Mouse (Mus musculus): ENCODE results near the gene Gsc2.

The Gsc2 gene

GRCm38 (mm10) chr16:17865293-17865692 lies 49.6 kb downstream of the Gsc2 start:
- DNase-seq (ENCODE audit: extremely low read depth, low read depth) = no peak

All from MEL-GATA-1-ER (cell line).